19 mouse cellular contexts compared by ENCODE assay signal in the genomic region with DNA sequence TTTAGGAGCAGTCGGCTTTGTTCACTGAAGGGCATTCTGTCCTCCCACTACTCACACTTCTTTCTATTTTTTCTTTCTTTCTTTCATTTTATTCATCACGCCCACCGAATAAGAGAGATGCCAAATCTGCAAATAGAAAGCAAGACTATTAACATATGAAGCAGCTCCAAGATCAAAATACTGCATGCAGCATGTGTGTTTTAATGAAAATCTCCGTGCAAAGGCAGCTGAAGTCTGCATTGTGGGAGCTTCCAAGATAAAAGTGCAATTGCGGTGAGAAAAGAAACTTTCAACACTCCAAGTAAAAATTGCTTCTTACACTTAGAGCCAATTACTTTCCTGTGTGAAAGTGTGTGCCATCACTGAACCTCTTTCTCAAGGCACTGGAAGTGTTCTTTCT.
DNase-seq lines count a peak whose midpoint lies in the region; ATAC-seq lines count a peak whose summit lies in the region.
"Had no signal": no experiment of that assay in that cellular context is flagged by ENCODE, and none has a peak within 500 bp of the region (broad histone marks: within the 10 kb centered on the region; RNA-seq: fewer than 3 reads in every experiment).

No protein-coding gene starts in this region.

- no peak overlapping the region for H3K9ac ChIP-seq in midbrain, embryonic 16.5 days (ENCODE audit: low read depth, low read length)
- H3K9ac ChIP-seq in midbrain, embryonic 15.5 days = no peak overlapping the region
- H3K9ac ChIP-seq: liver, postnatal 0 days had no signal

- no peaks in the 10 kb centered on the region for H3K4me1 ChIP-seq in midbrain, embryonic 16.5 days (ENCODE audit: control insufficient read depth, insufficient read depth, low read length)
- H3K4me1 ChIP-seq in midbrain, embryonic 15.5 days = no peaks in the 10 kb centered on the region
- H3K4me1 ChIP-seq: heart, embryonic 10.5 days; limb, embryonic 10.5 days had no signal

- WGBS in midbrain, embryonic 16.5 days = 37% methylated on average over 5 of the region's 5 CpGs
- 48% methylated on average over 5 of the region's 5 CpGs for WGBS in midbrain, embryonic 15.5 days

- no peaks in the 10 kb centered on the region for H3K27me3 ChIP-seq in midbrain, embryonic 16.5 days (ENCODE audit: control insufficient read depth, insufficient read depth, low read depth, low read length)
- no peaks in the 10 kb centered on the region for H3K27me3 ChIP-seq in midbrain, embryonic 15.5 days (replicated peaks)

- no peak overlapping the region for H3K27ac ChIP-seq in midbrain, embryonic 16.5 days (ENCODE audit: low read length)
- H3K27ac ChIP-seq in midbrain, embryonic 15.5 days = no peak overlapping the region
- H3K27ac ChIP-seq: heart, embryonic 10.5 days; kidney, postnatal 0 days; layer of hippocampus, adult 2 months; limb, embryonic 10.5 days; stomach, postnatal 0 days had no signal

- H3K4me2 ChIP-seq in midbrain, embryonic 16.5 days (ENCODE audit: low read length) = peak overlapping the region; percentile 15; the same call in 1 of the 2 replicates
- H3K4me2 ChIP-seq in midbrain, embryonic 15.5 days = no peak overlapping the region

- H3K4me3 ChIP-seq in midbrain, embryonic 16.5 days (ENCODE audit: low read depth, low read length) = no peak overlapping the region
- H3K4me3 ChIP-seq in midbrain, embryonic 15.5 days = no peak overlapping the region
- H3K4me3 ChIP-seq: heart, embryonic 10.5 days; layer of hippocampus, adult 2 months; limb, embryonic 10.5 days had no signal

- H3K9me3 ChIP-seq in midbrain, embryonic 16.5 days (replicated peaks; ENCODE audit: control insufficient read depth, low read length, poor library complexity, severe bottlenecking) = no peaks in the 10 kb centered on the region
- H3K9me3 ChIP-seq in midbrain, embryonic 15.5 days = no peaks in the 10 kb centered on the region
- H3K9me3 ChIP-seq: heart, embryonic 10.5 days; limb, embryonic 10.5 days had no signal

- DNase-seq in frontal cortex, postnatal 25 days (ENCODE audit: low spot score in 2 of 2) = no peak
- DNase-seq in brain, embryonic 18.5 days (ENCODE audit: low read depth, low spot score) = peak; percentile 55
- DNase-seq in layer of hippocampus, adult 9-11 months = peak; percentile 22
- DNase-seq in heart, adult 18-20 months = no peak
- no peak for DNase-seq in MN1 (ENCODE audit: low spot score)
- DNase-seq: adrenal gland, postnatal 36 days; B cell, adult 2 months; cerebellum, adult 9-10 months; kidney, adult 18-20 months; liver, postnatal 0 days; lung, postnatal 10 days had no signal

- no peaks in the 10 kb centered on the region for H3K36me3 ChIP-seq in midbrain, embryonic 16.5 days (ENCODE audit: control insufficient read depth, insufficient read depth, low read length)
- no peaks in the 10 kb centered on the region for H3K36me3 ChIP-seq in midbrain, embryonic 15.5 days (replicated peaks)
- H3K36me3 ChIP-seq: heart, embryonic 10.5 days; limb, embryonic 10.5 days had no signal

- peak; percentile 96 for ATAC-seq in frontal cortex, adult (ENCODE audit: low TSS enrichment)
- no peak for ATAC-seq in midbrain, embryonic 16.5 days
- no peak for ATAC-seq in midbrain, embryonic 15.5 days (replicated peaks)
- ATAC-seq: liver, postnatal 0 days had no signal

Comparison
In these comparisons a context has a peak if more than half of its experiments do, and no peak if none do; other contexts are left out.
1. DNase-seq: peak in brain, embryonic 18.5 days (single experiment) and layer of hippocampus, adult 9-11 months (single experiment); none in frontal cortex, postnatal 25 days (0 of 2), heart, adult 18-20 months (0 of 2) and MN1 (single experiment).